Mouse (Mus musculus): ENCODE data around the gene Prmt1.
A peak's percentile ranks its signal among the peaks of the same experiment; 100 is the strongest.
"Not testable (repeated sequence)": the region's sequence is repeated elsewhere in the genome, so short reads cannot be mapped to it uniquely, and the experiment has no call there.

Prmt1 gene

GRCm38 (mm10) chr7:44986192-44986878 lies at the start of gene Prmt1:
TSS of gene Prmt1 (minus strand) at chr7:44986568.
- peak; percentile 97 for DNase-seq (ENCODE audit: low read depth, low spot score)

GRCm38 (mm10) chr7:45035631-45036030 lies 49.3 kb upstream of the Prmt1 start:
- DNase-seq (ENCODE audit: low read depth, low spot score): no peak

- DNase-seq (ENCODE audit: low read depth, low spot score): no peak
Measured at GRCm38 (mm10) chr7:45033722-45034359, 47.5 kb upstream of the Prmt1 start.

GRCm38 (mm10) chr7:45030857-45031256 lies 44.5 kb upstream of the Prmt1 start:
- no peak for DNase-seq (ENCODE audit: low read depth, low spot score)

- DNase-seq (ENCODE audit: low read depth, low spot score): no peak
Measured at GRCm38 (mm10) chr7:45029995-45030394, 43.6 kb upstream of the Prmt1 start.

GRCm38 (mm10) chr7:45028351-45028750 lies 42.0 kb upstream of the Prmt1 start:
- no peak for DNase-seq (ENCODE audit: low read depth, low spot score)

GRCm38 (mm10) chr7:45027761-45028160 lies 41.4 kb upstream of the Prmt1 start:
- no peak for DNase-seq (ENCODE audit: low read depth, low spot score)

- no peak for DNase-seq (ENCODE audit: low read depth, low spot score)
Measured at GRCm38 (mm10) chr7:45026256-45026655, 39.9 kb upstream of the Prmt1 start.

- DNase-seq (ENCODE audit: low read depth, low spot score): no peak
Measured at GRCm38 (mm10) chr7:45025601-45026220, 39.3 kb upstream of the Prmt1 start.

GRCm38 (mm10) chr7:45024281-45025248 lies 38.2 kb upstream of the Prmt1 start:
- DNase-seq (ENCODE audit: low read depth, low spot score): no peak

- not testable (repeated sequence) for DNase-seq (ENCODE audit: low read depth, low spot score)
Measured at GRCm38 (mm10) chr7:45023711-45024110, 37.3 kb upstream of the Prmt1 start.

GRCm38 (mm10) chr7:45020225-45020624 lies 33.9 kb upstream of the Prmt1 start:
- no peak for DNase-seq (ENCODE audit: low read depth, low spot score)

- no peak for DNase-seq (ENCODE audit: low read depth, low spot score)
Measured at GRCm38 (mm10) chr7:45019031-45019571, 32.7 kb upstream of the Prmt1 start.

- peak; percentile 93 for DNase-seq (ENCODE audit: low read depth, low spot score)
Measured at GRCm38 (mm10) chr7:45017242-45018061, 31.1 kb upstream of the Prmt1 start, which contains the start of gene Rras. TSS of gene Rras (plus strand) at chr7:45017961.

- DNase-seq (ENCODE audit: low read depth, low spot score): no peak
Measured at GRCm38 (mm10) chr7:45016761-45017160, 30.4 kb upstream of the Prmt1 start.

GRCm38 (mm10) chr7:45015957-45016612 lies 29.7 kb upstream of the Prmt1 start, which contains the start of gene Scaf1:
TSS of gene Scaf1 (minus strand) at chr7:45016363.
- DNase-seq (ENCODE audit: low read depth, low spot score): peak; percentile 98

GRCm38 (mm10) chr7:45015344-45015956 lies 29.1 kb upstream of the Prmt1 start:
- DNase-seq (ENCODE audit: low read depth, low spot score): no peak

- no peak for DNase-seq (ENCODE audit: low read depth, low spot score)
Measured at GRCm38 (mm10) chr7:45014096-45014451, 27.7 kb upstream of the Prmt1 start.

- DNase-seq (ENCODE audit: low read depth, low spot score): no peak
Measured at GRCm38 (mm10) chr7:45013366-45014095, 27.2 kb upstream of the Prmt1 start.
